Mouse (Mus musculus) lung, adult 2 months (tissue): ENCODE measurements around the gene Cryba1.

Source experiments
- CTCF ChIP-seq: fragments of 200-500 bp; IDR thresholded peaks from 2 replicates; pipeline ENCODE4 v1.5.1; 2011; ENCODE audit warnings: mild to moderate bottlenecking, low read length, control low read depth; ENCODE audit not compliant: insufficient read depth
- POLR2A ChIP-seq: fragments of 200-500 bp; IDR thresholded peaks from 2 replicates; pipeline ENCODE4 v1.6.1; 2011; ENCODE audit warnings: low read depth, mild to moderate bottlenecking, control low read depth, low read length, borderline replicate concordance; ENCODE audit errors: extremely low read depth

- TF ChIP-seq CTCF (no peak), POLR2A (no peak)
Measured at GRCm38 (mm10) chr11:77764694-77765458, 39.8 kb upstream of the Cryba1 start.
